Mouse (Mus musculus) cerebellum, adult 2 months (tissue): Measurements from ENCODE around the gene Tyrp1. TPM values are rescaled to one million over a fixed set of nuclear protein-coding genes. Genes with fewer than 3 reads are reported as not detected.

Experiments used
- DNase-seq, 2 experiments: peaks; one replicate each; pipeline ENCODE4 v3.0.0; 2021
- H3K27ac ChIP-seq: fragments of 200-500 bp; 2 replicates; pipeline ENCODE4 v1.5.1; 2012; ENCODE audit warnings: low read length, control low read depth, inconsistent platforms; ENCODE audit not compliant: insufficient read depth
- H3K27me3 ChIP-seq: fragments of 200-500 bp; 2 replicates; pipeline ENCODE4 v1.6.1; 2012; ENCODE audit warnings: inconsistent platforms, mild to moderate bottlenecking, low read length, moderate library complexity; ENCODE audit not compliant: control insufficient read depth, insufficient read depth
- H3K4me1 ChIP-seq: fragments of 200-500 bp; 2 replicates; pipeline ENCODE4 v1.6.1; 2011; ENCODE audit warnings: low read length; ENCODE audit not compliant: control insufficient read depth, insufficient read depth
- H3K4me3 ChIP-seq: fragments of 200-500 bp; replicated peaks from 2 replicates; pipeline ENCODE3; 2011; ENCODE audit warnings: mild to moderate bottlenecking, low read depth, low read length, control low read depth; ENCODE audit not compliant: insufficient read depth
- CTCF ChIP-seq: fragments of 200-500 bp; IDR thresholded peaks from 2 replicates; pipeline ENCODE4 v1.5.1; 2011; ENCODE audit warnings: low read depth, mild to moderate bottlenecking, control low read depth, low read length, moderate library complexity, borderline replicate concordance; ENCODE audit not compliant: insufficient read depth
- POLR2A ChIP-seq: fragments of 200-500 bp; IDR thresholded peaks from 2 replicates; pipeline ENCODE4 v1.6.1; 2011; ENCODE audit warnings: low read length, control low read depth, borderline replicate concordance; ENCODE audit not compliant: insufficient read depth
- WGBS: fragments of 180-500 bp; shearing (Covaris S2); methylation state at CpG from one replicate; pipeline ENCODE4 v1.1.7; 2018; 5-methylcytosine and 5-hydroxymethylcytosine counted together
- polyA plus RNA-seq: library from polyadenylated mRNA; depleted of rRNA; stranded (reverse); fragments of >200 nt; gene quantifications from 2 replicates; pipeline ENCODE4 v1.2.3, GENCODE M21; 2012; rRNA removed

The Tyrp1 gene
- polyA plus RNA-seq, result 0.21 and 0.33 TPM in 2 replicates

DNA sequence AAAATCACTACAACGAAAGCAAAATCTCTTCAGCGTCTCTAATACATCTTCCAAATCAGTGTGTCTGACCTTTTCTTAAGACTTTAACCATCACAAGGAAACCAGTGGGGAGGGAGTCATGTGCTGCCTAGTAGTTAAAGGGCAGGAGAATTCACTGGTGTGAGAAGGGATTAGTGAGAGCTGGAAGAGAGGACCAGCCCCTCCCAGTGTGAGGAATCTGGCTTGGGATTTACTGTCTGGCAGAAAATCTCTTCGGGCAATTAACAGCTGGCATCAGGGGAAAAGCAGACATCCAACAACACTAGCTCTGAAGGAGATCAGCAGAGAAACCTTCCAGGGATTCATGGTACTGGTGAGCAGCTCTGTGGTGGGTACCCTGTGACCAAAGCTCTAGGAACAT, at the start of gene Tyrp1:
TSS of gene Tyrp1 (plus strand) at position 74 of the 400 bp plus-strand sequence.
- TF ChIP-seq CTCF (no peak), POLR2A (no peak)
- no peak for DNase-seq
- Histone ChIP-seq H3K4me3 (no peak within 1 kb of the TSS), H3K27ac (no peak within 1 kb of the TSS), H3K27me3 (no peaks in the 10 kb centered on the region), H3K4me1 (no peaks in the 10 kb centered on the region)
- WGBS, result 35% methylated on average over 3 of the region's 3 CpGs

DNA sequence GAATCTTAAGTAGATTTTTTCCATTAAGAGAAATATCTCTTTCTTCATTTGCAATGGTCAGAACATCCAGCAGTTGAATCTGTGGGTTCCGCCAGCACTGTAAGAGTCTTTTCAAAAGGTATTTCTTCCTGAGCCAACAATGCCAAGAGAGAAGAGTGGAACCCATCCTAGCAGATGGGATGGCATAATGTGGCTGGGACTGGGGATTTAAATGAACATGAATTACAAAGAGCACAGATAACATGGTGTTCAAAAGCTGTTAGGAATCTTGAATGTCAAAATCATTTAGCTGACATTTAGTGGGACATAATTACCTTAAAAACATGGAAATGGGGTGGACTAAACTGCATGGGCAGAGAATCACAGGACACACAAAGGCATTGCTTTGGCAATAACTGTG, 45.6 kb upstream of the Tyrp1 start:
- DNase-seq, result no peak
- Histone ChIP-seq H3K27me3 (no peaks in the 10 kb centered on the region), H3K27ac (no peak overlapping the region), H3K4me3 (no peak overlapping the region), H3K4me1 (no peaks in the 10 kb centered on the region)
- 63% methylated on average over 1 of the region's 1 CpGs for WGBS
- TF ChIP-seq CTCF (no peak), POLR2A (no peak)

DNA sequence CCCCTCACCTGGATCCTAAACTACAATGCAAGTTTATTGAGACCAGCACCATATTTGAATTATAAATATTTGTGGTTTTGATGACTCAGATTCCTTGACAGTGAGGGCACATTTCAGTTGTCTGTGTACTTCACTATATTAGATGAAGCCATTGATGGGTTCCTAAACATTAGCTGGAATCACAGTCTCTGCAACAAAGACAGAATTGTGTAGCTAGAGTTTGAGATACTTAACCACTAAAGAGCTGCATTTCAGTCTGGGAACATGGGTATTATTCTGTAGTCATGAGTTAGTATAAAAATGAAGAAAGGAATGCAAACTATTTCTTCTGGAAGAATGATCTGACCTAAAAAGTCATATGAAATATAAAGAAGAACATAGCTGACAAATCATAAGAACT, 14.4 kb upstream of the Tyrp1 start:
- Histone ChIP-seq H3K4me3 (no peak overlapping the region), H3K4me1 (no peaks in the 10 kb centered on the region), H3K27me3 (no peaks in the 10 kb centered on the region), H3K27ac (no peak overlapping the region)
- TF ChIP-seq CTCF, result no peak
- TF ChIP-seq POLR2A, result no peak
- no peak for DNase-seq

DNA sequence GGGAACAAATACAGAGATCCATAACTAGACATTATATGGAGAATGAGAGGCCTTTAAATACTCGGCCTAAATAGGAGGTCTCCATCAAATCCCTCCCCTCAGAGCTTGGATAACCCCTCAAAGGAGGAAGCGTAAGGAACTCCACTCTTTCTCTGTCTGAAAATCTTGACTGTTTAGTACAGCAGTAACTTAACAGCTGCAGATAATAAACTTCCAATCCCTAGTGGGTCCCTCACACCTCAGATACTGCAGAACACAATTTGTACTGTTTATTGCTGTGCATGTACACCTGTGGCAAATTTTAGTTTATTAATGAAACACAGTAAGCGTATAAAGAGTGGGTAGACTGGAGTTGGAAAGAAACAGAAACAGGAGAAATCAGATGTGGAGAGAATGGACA, 12.0 kb upstream of the Tyrp1 start:
- Histone ChIP-seq H3K27me3 (no peaks in the 10 kb centered on the region), H3K27ac (no peak overlapping the region), H3K4me3 (no peak overlapping the region), H3K4me1 (no peaks in the 10 kb centered on the region)
- WGBS, result 91% methylated on average over 3 of the region's 3 CpGs
- TF ChIP-seq CTCF, result no peak
- no peak for TF ChIP-seq POLR2A
- no peak for DNase-seq

DNA sequence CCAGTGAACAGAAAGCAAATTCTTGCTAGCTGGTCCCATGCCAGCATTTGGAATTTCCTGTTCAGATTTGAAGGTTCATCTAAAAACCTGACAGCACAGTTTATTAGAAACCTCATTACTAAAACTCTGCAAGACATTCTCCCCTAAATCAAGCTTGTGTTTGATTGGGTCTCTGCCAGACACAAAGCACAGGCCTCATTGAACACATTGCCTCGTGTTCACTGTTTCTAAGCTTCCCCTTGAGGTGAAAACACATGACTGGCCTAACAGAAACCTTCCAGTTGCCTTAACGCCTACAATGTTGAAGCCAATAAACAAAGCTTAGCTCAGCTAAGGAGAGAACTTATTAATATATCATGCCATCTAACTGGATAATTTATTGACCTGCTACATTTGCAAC, 5.7 kb upstream of the Tyrp1 start:
- H3K4me1 ChIP-seq, result no peaks in the 10 kb centered on the region
- H3K27ac ChIP-seq, result no peak overlapping the region
- no peak for DNase-seq
- H3K4me3 ChIP-seq, result no peak overlapping the region
- WGBS, result 35% methylated on average over 2 of the region's 2 CpGs
- no peak for TF ChIP-seq CTCF
- no peaks in the 10 kb centered on the region for H3K27me3 ChIP-seq

DNA sequence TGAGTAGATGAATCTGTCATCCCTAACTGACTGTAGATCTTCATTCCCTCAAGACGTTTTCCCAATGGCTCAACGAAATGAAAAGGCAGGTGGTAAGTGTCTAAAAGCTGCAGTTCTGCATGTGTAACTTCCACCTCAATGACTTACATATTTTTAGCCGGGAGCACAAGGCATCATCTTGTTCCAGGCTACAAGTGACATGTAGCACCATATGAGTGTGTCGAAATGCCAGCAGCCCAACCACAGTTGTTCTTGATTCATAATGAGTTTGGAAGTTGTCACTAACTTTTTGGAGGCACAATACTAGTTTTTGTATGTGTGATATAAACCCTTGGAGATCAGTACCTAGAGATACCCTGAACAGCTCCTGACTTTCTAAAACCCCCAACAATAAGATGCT, 5.4 kb downstream of the Tyrp1 start:
- no peak for DNase-seq
- H3K4me1 ChIP-seq, result no peaks in the 10 kb centered on the region
- TF ChIP-seq CTCF (no peak), POLR2A (no peak)
- no peaks in the 10 kb centered on the region for H3K27me3 ChIP-seq
- H3K4me3 ChIP-seq, result no peak overlapping the region
- no peak overlapping the region for H3K27ac ChIP-seq
- 31% methylated on average over 4 of the region's 4 CpGs for WGBS

DNA sequence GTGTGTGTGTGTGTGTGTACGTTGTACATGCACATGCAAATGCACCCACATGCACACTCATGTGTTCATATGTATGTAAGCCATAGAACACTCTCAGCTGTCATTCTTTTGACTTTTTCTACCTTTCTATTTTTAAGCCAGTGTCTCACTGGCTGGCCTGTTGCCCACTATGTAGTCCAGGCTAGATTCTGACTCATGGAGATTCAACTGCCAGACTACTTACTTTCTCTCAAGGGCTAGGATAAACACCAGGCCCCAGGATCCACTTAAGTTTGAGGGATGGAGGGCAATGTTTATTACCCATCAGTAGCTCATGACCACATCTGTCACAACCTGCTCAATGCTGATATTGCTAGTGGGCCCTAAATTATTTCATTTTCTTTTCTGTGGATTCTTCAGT, 8.1 kb downstream of the Tyrp1 start:
- no peak for DNase-seq
- Histone ChIP-seq H3K4me3 (no peak overlapping the region), H3K27me3 (no peaks in the 10 kb centered on the region), H3K4me1 (peaks cover 4% of the 10 kb centered on the region; the same call in 1 of the 2 replicates), H3K27ac (no peak overlapping the region)
- 90% methylated on average over 1 of the region's 1 CpGs for WGBS
- TF ChIP-seq CTCF (no peak), POLR2A (no peak)

DNA sequence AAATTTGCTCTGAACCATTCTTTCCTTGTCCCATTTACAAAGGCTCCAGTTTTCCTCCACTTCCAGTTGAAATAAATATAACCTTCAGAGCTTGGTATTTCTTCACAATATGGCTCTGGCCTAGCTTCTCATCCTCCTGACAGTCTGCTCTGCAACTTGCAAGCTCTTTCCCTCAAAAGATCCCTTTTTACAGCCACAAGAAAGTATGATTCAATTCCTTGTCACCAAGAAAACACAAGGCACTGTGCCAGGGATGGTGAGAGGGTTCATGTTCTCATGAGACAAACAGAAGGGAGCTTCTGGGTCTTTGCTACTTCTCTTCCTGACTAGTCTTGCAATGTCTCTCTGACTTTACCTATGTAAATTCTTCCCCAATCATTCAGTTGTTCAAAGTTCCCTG, 9.8 kb downstream of the Tyrp1 start:
- no peak for TF ChIP-seq POLR2A
- no peak for TF ChIP-seq CTCF
- no peak overlapping the region for H3K27ac ChIP-seq
- no peak overlapping the region for H3K4me3 ChIP-seq
- DNase-seq, result no peak
- peaks cover 4% of the 10 kb centered on the region; the same call in 1 of the 2 replicates for H3K4me1 ChIP-seq
- no peaks in the 10 kb centered on the region for H3K27me3 ChIP-seq

DNA sequence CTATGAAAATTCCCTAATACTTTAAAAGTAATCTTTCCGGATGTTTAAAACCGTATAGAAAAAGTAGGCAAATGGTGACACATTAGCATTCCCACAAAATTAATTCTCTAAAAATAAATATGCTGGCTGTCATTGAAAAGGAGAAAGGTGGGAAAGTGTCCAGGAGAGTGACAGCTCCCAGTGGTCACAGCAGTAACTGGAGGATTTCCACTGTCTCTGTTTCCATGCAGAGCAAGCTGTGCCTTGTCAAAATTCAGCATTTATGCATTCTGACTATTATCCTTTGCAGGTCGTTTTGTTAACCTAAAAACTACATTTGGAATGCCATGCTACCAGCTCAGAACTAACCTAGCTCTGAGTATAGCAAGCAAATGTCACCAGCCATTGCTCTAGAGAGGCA, 12.1 kb downstream of the Tyrp1 start:
- no peaks in the 10 kb centered on the region for H3K27me3 ChIP-seq
- 9% methylated on average over 3 of the region's 3 CpGs for WGBS
- H3K27ac ChIP-seq, result no peak overlapping the region
- DNase-seq, result peak in 1 of 2 experiments; percentile 39
- no peak overlapping the region for H3K4me3 ChIP-seq
- H3K4me1 ChIP-seq, result peaks cover 4% of the 10 kb centered on the region; the same call in 1 of the 2 replicates
- TF ChIP-seq POLR2A (no peak), CTCF (no peak)
